Mouse (Mus musculus) liver, embryonic 14.5 days (tissue): ENCODE data around the gene Tomm7.
A peak's percentile ranks its signal among the peaks of the same experiment; 100 is the strongest.
"Not testable (repeated sequence)": the region's sequence is repeated elsewhere in the genome, so short reads cannot be mapped to it uniquely, and the experiment has no call there.

Experiments used
- CTCF ChIP-seq: IDR thresholded peaks from 2 replicates; pipeline ENCODE4 v1.5.1; 2016; ENCODE audit warnings: antibody characterized with exemption, low read depth, control low read depth
- EP300 ChIP-seq: IDR thresholded peaks from 2 replicates; pipeline ENCODE4 v1.6.1; 2016; ENCODE audit warnings: antibody characterized with exemption, low read depth

DNA sequence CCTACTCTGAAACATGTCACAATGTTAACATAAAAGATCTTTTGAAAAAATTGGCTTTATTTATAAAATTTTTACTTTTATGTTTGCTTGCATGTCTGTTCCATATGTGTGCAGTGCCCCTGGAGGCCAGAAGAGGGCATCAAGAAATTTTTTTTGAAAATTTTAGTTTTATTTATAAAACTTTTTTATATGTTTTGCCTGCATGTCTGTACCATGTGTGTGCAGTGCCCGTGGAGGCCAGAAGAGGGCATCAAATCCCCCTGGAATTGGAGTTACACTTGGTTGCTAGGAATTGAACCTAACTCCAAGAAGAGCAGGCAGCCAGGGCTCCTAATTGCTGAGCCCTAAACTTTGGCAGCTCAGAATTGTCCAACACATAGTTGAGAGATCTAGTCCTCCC is 9.0 kb upstream of the Tomm7 start:
- peak; percentile 49 for TF ChIP-seq CTCF
- not testable (repeated sequence) for TF ChIP-seq EP300
